Mouse (Mus musculus) right cerebral cortex, postnatal 25 days (tissue): ENCODE results near the gene Sprr2k.
"Not testable (repeated sequence)": the region's sequence is repeated elsewhere in the genome, so short reads cannot be mapped to it uniquely, and the experiment has no call there.

Experiments
- DNase-seq: peaks from one replicate; pipeline ENCODE4 v3.0.0; 2022

Sprr2k gene

GRCm38 (mm10) chr3:92432282-92432681 lies at the start of gene Sprr2k:
Sprr2k (plus strand) TSS chr3:92432582.
- no peak for DNase-seq

GRCm38 (mm10) chr3:92385385-92385784 lies 47.0 kb upstream of the Sprr2k start, which contains the start of gene Sprr2h:
Sprr2h (plus strand) TSS chr3:92385685.
- no peak for DNase-seq

DNA sequence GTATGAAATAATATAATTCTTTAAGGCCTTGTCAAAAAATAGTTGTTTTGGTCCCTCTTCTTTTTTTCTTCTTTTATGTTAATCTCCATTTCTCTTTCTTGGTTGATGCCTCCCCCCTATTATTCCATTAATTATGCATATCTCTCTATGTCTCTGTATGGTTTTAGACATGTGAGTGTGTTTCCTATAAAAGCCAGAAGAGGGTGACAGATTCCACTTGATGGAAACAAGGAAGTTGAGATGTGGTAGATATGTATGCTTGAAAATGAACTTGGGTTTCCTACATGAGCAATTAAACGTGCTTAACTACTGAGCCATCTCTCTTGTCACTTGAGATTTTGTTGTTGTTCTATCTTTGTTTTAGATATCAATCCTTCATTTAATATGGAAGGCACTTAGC lies 38.1 kb upstream of the Sprr2k start:
- DNase-seq: no peak

DNA sequence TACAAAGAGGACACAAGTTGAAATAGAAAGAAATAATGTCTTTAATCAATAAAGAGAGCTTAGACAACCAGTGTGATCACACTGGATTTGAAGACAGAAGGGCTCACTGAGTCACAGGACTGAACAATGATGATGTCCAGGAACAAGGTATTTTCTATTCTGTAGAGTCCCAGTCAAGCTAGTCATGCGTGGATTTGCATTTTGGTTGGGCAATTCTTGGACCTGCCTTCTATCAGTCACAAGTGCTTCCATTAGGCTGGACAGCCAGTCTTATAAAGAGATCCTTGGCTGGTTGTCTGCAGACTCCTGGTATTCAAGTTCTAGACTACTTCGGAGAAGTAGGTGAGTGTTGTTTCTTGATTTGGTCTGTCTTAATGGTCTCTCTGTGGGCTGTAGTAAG lies 24.7 kb upstream of the Sprr2k start, which contains the start of gene Sprr2i:
Sprr2i (plus strand) TSS at position 301 of the 400 bp plus-strand sequence.
- no peak for DNase-seq

DNA sequence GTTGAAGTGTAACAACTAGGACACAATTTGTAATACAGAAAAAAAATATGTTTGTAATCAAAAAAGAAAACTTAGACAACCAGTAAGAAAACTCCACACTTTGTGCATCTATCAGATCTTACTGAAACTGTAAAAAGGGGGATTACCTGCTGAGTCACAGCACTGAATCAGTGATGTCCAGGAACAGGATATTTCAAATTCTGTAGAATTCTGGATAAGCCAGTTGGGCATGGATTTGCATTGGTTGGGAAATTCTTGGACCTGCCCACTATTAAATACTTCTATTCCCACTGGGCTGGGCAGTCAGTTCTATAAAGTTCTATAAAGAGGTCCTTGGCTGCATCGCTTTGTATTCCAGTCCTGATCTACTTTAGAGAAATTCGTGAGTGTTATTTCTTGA lies 14.6 kb upstream of the Sprr2k start, which contains the start of gene Sprr2j-ps:
Sprr2j-ps (plus strand) TSS at position 301 of the 400 bp plus-strand sequence.
- DNase-seq: no peak

DNA sequence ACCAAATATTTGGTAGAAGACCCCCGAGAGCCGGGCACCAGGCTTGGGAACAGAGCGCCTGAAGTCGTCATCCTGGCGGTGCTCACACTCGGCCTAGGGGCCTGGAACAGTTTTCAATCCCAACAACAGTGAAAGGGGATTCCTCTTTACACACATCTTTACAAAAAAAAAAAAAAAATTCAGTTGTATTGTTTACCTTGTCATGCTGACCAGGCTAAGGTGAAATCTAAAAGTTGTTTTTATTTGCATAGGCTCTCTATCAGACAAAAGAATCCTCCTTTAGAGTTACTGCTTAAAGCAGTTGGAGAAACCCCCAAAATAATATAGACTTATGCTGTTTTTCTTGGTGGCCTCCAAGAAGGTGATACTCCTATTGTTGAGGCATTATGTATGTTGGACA lies 3.1 kb upstream of the Sprr2k start, which contains the start of gene Gm9774:
Gm9774 (minus strand) TSS at position 101 of the 400 bp plus-strand sequence.
- DNase-seq: no peak

DNA sequence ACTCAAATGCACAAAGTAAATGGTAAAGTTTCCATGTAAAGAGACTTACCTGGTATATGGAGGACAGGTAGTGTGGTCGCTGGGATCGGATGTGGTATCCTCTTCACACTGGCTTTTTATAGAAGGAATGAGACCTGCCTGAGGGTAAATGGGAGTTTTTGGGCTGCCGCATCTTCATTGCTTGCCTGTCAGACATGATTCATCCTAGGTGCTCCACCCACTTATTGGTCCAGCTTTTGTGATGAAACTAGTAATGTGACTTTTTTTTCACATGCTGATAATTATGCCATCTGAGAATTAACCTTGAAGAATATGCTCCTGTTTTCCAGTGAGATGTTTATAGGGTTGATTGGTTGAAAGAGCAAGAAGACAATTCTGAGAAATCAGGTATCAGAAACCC lies 6.3 kb downstream of the Sprr2k start, which contains the start of gene Sprr1b:
Sprr1b (minus strand) TSS at position 101 of the 400 bp plus-strand sequence.
- DNase-seq: no peak

GRCm38 (mm10) chr3:92440177-92440576 lies 7.8 kb downstream of the Sprr2k start:
- DNase-seq: no peak

- DNase-seq: no peak
Measured at GRCm38 (mm10) chr3:92455151-92455550, 22.8 kb downstream of the Sprr2k start.

DNA sequence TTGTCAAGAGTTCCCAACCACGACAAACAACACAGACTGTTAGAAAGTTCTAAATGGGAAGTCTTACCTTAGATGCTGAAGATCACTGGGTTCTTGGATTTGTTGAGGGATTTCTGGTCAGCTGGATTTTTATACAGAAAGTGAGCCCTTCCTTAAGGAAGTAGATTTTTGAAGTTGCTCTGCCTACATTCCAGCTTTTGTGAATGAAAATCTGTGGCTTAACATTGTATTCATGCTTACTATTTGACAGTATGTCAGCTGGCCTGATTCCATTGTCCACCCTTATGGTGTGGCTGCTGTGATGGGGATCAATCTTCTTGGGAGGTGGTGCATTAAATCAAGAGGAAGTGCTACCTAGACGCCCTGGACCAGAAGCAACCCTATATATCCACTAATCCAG lies 26.2 kb downstream of the Sprr2k start, which contains the start of gene Sprr3:
Sprr3 (minus strand) TSS at position 101 of the 400 bp plus-strand sequence.
- DNase-seq: no peak

- no peak for DNase-seq
Measured at GRCm38 (mm10) chr3:92466576-92466975, 34.2 kb downstream of the Sprr2k start.

GRCm38 (mm10) chr3:92467424-92467823 lies 35.0 kb downstream of the Sprr2k start:
- no peak for DNase-seq

GRCm38 (mm10) chr3:92470111-92470510 lies 37.7 kb downstream of the Sprr2k start:
- no peak for DNase-seq

GRCm38 (mm10) chr3:92481249-92481648 lies 48.9 kb downstream of the Sprr2k start:
- not testable (repeated sequence) for DNase-seq
